Mouse (Mus musculus) embryonic facial prominence, embryonic 15.5 days (tissue): ENCODE data around the gene Tor1b. TPM values are rescaled to one million over a fixed set of nuclear protein-coding genes. Genes with fewer than 3 reads are reported as not detected.
A peak's percentile ranks its signal among the peaks of the same experiment; 100 is the strongest.

ENCODE experiments used
- ATAC-seq: fragments of 200-750 bp; cut with Nextera tagmentation; 2 replicates; pipeline ENCODE4 v1.8.0; 2017; ENCODE audit warnings: low read depth, moderate TSS enrichment; ENCODE audit not compliant: insufficient number of reproducible peaks, low FRiP score, low TSS enrichment
- H3K27ac ChIP-seq: fragments of 300-500 bp; sonication (generic); replicated peaks from 2 replicates; pipeline ENCODE4 v1.5.1; 2015; ENCODE audit warnings: mild to moderate bottlenecking, inconsistent platforms
- H3K27me3 ChIP-seq: fragments of 300-500 bp; sonication (generic); 2 replicates; pipeline ENCODE4 v1.6.1; 2015; ENCODE audit warnings: inconsistent platforms
- H3K36me3 ChIP-seq: fragments of 300-500 bp; sonication (generic); 2 replicates; pipeline ENCODE4 v1.6.1; 2015; ENCODE audit warnings: mild to moderate bottlenecking, inconsistent platforms
- H3K4me1 ChIP-seq: fragments of 300-500 bp; sonication (generic); 2 replicates; pipeline ENCODE4 v1.6.1; 2015; ENCODE audit warnings: inconsistent platforms
- H3K4me2 ChIP-seq: fragments of 300-500 bp; sonication (generic); replicated peaks from 2 replicates; pipeline ENCODE4 v1.6.1; 2015; ENCODE audit warnings: mild to moderate bottlenecking, inconsistent platforms
- H3K4me3 ChIP-seq: fragments of 300-500 bp; sonication (generic); replicated peaks from 2 replicates; pipeline ENCODE4 v1.5.1; 2015; ENCODE audit warnings: mild to moderate bottlenecking, inconsistent platforms
- H3K9ac ChIP-seq: fragments of 300-500 bp; sonication (generic); 2 replicates; pipeline ENCODE4 v1.6.1; 2015; ENCODE audit warnings: inconsistent platforms
- H3K9me3 ChIP-seq: fragments of 300-500 bp; sonication (generic); replicated peaks from 2 replicates; pipeline ENCODE4 v1.6.1; 2016; ENCODE audit warnings: inconsistent platforms
- WGBS: fragments of 180-500 bp; shearing (Covaris S2); methylation state at CpG from one replicate; pipeline ENCODE4 v1.1.7; 2015; 5-methylcytosine and 5-hydroxymethylcytosine counted together
- polyA plus RNA-seq: library from polyadenylated mRNA; unstranded; fragments of >200 nt; fragmentation: Nextera tagmentation; extraction: Ambion mirVana; gene quantifications from 2 replicates; pipeline ENCODE4 v1.2.1, GENCODE M21; 2015

Gene Tor1b
- polyA plus RNA-seq, 1 experiment from 2014 or later: 41.4 TPM

GRCm38 (mm10) chr2:30995432-30995996, 42.8 kb downstream of the Tor1b start:
- peaks cover 9% of the 10 kb centered on the region; the same call in 1 of the 2 replicates for H3K4me1 ChIP-seq
- 0 out of 2 replicates have a peak, but pooled peaks cover 9% of the 10 kb centered on the region for H3K36me3 ChIP-seq
- no peaks in the 10 kb centered on the region for H3K27me3 ChIP-seq
- no peak overlapping the region for H3K27ac ChIP-seq
- H3K4me2 ChIP-seq: no peak overlapping the region
- no peak; the same call in 1 of the 2 replicates for ATAC-seq
- WGBS: 68% methylated on average over 11 of the region's 11 CpGs
- H3K4me3 ChIP-seq: no peak overlapping the region
- no peaks in the 10 kb centered on the region for H3K9me3 ChIP-seq
- no peak overlapping the region; the same call in 1 of the 2 replicates for H3K9ac ChIP-seq

GRCm38 (mm10) chr2:30998443-30999260, 45.9 kb downstream of the Tor1b start:
- Histone ChIP-seq H3K9me3 (no peaks in the 10 kb centered on the region), H3K4me3 (no peak overlapping the region), H3K9ac (no peak overlapping the region), H3K27me3 (no peaks in the 10 kb centered on the region), H3K27ac (no peak overlapping the region), H3K4me2 (no peak overlapping the region), H3K4me1 (peaks cover 9% of the 10 kb centered on the region; the same call in 1 of the 2 replicates), H3K36me3 (peaks cover 26% of the 10 kb centered on the region)
- ATAC-seq: no peak
- WGBS: 64% methylated on average over 8 of the region's 8 CpGs

DNA sequence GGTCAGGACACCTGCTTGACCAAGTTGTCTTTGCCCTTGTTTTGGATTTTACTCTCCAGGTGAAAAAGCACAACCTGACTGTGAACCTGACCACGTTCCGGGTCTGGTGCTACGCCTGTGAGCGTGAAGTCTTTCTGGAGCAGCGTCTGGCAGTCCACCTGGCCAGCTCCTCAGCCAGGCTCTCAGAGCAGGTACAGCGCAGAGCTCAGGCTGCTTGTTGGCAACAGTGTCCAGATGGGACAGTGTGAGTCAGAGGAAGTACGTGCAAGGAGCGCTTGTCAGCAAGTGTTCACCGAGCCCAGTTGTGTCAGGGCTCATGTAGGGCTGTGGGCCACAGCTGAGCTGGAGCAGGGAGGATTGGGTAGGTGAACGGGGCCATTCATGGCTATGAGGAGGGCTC, 50.1 kb downstream of the Tor1b start:
- Histone ChIP-seq H3K27me3 (no peaks in the 10 kb centered on the region), H3K4me2 (no peak overlapping the region), H3K9ac (no peak overlapping the region), H3K9me3 (no peaks in the 10 kb centered on the region), H3K27ac (no peak overlapping the region), H3K4me3 (no peak overlapping the region), H3K4me1 (no peaks in the 10 kb centered on the region), H3K36me3 (peaks cover 53% of the 10 kb centered on the region)
- WGBS: 89% methylated on average over 10 of the region's 10 CpGs
- no peak for ATAC-seq

DNA sequence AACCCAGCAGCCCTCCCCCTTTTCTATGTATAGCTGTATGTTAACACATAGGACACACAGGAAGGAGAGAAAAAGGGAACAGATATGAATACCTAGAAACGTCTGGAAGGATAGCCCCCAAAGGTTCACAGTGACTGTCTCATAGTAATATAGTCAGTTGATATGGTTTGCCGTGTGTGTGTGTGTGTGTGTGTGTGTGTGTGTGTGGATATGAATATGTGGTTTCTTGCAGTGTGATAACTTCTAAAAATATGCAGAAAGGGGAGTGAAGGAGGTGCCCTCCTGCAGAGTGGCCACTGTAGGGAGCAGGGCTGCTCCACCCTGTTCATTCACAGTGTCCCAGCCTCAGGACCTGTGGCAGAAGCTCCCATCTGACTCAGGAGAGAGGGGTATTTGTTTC, 52.7 kb downstream of the Tor1b start:
- no peaks in the 10 kb centered on the region for H3K9me3 ChIP-seq
- no peak for ATAC-seq
- WGBS: 68% methylated on average over 2 of the region's 2 CpGs
- H3K4me3 ChIP-seq: no peak overlapping the region
- H3K4me1 ChIP-seq: no peaks in the 10 kb centered on the region
- H3K27me3 ChIP-seq: no peaks in the 10 kb centered on the region
- no peak overlapping the region for H3K4me2 ChIP-seq
- H3K27ac ChIP-seq: no peak overlapping the region
- peaks cover 72% of the 10 kb centered on the region for H3K36me3 ChIP-seq
- H3K9ac ChIP-seq: no peak overlapping the region

DNA sequence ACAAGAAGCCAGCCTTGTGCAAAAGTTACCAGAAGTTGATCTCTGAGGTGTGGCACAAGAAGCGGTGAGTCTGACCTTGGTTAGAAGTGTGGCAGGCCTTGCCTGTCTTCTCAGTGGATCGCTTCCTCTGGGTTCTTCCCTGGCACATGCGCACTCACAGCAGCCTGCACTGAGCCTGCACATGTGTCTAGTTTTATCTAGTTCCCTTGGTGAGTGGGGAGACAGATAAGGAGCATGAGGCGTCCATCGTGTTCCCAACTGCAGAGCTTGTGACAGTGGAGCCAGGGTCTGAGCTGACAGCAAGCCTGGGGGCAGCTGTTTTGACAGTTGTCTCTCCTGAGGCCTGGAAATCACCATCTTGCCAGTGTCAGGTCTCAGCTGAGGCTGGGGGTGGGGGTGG, 53.7 kb downstream of the Tor1b start:
- Histone ChIP-seq H3K27me3 (no peaks in the 10 kb centered on the region), H3K36me3 (peaks cover 80% of the 10 kb centered on the region), H3K9ac (no peak overlapping the region), H3K27ac (no peak overlapping the region), H3K9me3 (no peaks in the 10 kb centered on the region), H3K4me1 (no peaks in the 10 kb centered on the region), H3K4me2 (no peak overlapping the region), H3K4me3 (no peak overlapping the region)
- WGBS: 75% methylated on average over 5 of the region's 5 CpGs
- ATAC-seq: peak; percentile 44; the same call in 1 of the 2 replicates

DNA sequence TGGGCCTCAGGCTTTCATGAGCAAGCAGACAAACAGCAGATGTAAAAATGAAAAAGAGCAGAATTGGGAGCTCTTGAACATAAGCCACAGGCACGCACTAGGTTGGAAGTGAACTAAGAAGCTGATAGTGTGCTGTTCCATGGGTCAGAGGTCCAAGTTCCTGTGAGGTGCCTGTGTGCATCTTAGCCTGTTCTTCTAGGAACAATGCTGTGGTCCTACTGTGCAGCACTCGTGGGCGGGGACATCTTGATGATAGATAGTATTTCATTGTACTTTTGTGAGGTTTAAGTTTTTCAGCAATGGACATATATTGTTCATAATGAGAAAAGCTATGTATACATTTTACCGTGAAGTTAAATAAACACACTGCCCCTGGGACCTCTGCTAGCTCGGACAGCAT, 54.4 kb downstream of the Tor1b start:
- Histone ChIP-seq H3K27ac (no peak overlapping the region), H3K9me3 (no peaks in the 10 kb centered on the region), H3K4me1 (no peaks in the 10 kb centered on the region), H3K27me3 (no peaks in the 10 kb centered on the region), H3K4me3 (no peak overlapping the region), H3K36me3 (peaks cover 77% of the 10 kb centered on the region), H3K4me2 (no peak overlapping the region), H3K9ac (no peak overlapping the region)
- 92% methylated on average over 5 of the region's 5 CpGs for WGBS
- no peak for ATAC-seq

Other genes with a start within 250 kb of the Tor1b start
- 2.7 and 3.7 TPM in 2 replicates for gene 1700001O22Rik, start 149.3 kb upstream of the Tor1b start, polyA plus RNA-seq
- gene Ntmt1, start 145.1 kb upstream of the Tor1b start, polyA plus RNA-seq: 85.9 and 87.0 TPM in 2 replicates
- 37.8 and 37.9 TPM in 2 replicates for gene Asb6, start 122.6 kb upstream of the Tor1b start, polyA plus RNA-seq
- 77.3 and 88.8 TPM in 2 replicates for gene Prrx2, start 118.0 kb upstream of the Tor1b start, polyA plus RNA-seq
- gene Ptges, start 23.1 kb upstream of the Tor1b start, polyA plus RNA-seq: 27.0 and 32.4 TPM in 2 replicates
- 79.1 and 84.7 TPM in 2 replicates for gene Tor1a, start 15.0 kb downstream of the Tor1b start, polyA plus RNA-seq
- gene BC005624, start 29.2 kb downstream of the Tor1b start, polyA plus RNA-seq: 64.4 TPM in 2 replicates
- 29.4 and 31.1 TPM in 2 replicates for gene Usp20, start 29.3 kb downstream of the Tor1b start, polyA plus RNA-seq
- 27.9 and 30.5 TPM in 2 replicates for gene Fnbp1, start 189.0 kb downstream of the Tor1b start, polyA plus RNA-seq
- gene Gpr107, start 199.4 kb downstream of the Tor1b start, polyA plus RNA-seq: 35.5 and 40.6 TPM in 2 replicates